Mouse (Mus musculus) midbrain, embryonic 16.5 days (tissue): ENCODE data around the gene Vmn1r125. TPM values are rescaled to one million over a fixed set of nuclear protein-coding genes. Genes with fewer than 3 reads are reported as not detected.
"Not testable (repeated sequence)": the region's sequence is repeated elsewhere in the genome, so short reads cannot be mapped to it uniquely, and the experiment has no call there.

Source experiments
- ATAC-seq: fragments of 200-750 bp; cut with Nextera tagmentation; 2 replicates; pipeline ENCODE4 v1.8.0; 2017; ENCODE audit warnings: moderate TSS enrichment
- H3K27ac ChIP-seq: fragments of 300-500 bp; sonication (generic); 2 replicates; pipeline ENCODE4 v1.5.1; 2014; ENCODE audit warnings: mild to moderate bottlenecking, low read length, mixed read lengths
- H3K27me3 ChIP-seq: fragments of 300-500 bp; sonication (generic); 2 replicates; pipeline ENCODE4 v1.6.1; 2014; ENCODE audit warnings: low read depth, low read length, mixed read lengths; ENCODE audit not compliant: control insufficient read depth, insufficient read depth
- H3K36me3 ChIP-seq: fragments of 300-500 bp; sonication (generic); 2 replicates; pipeline ENCODE4 v1.6.1; 2014; ENCODE audit warnings: mild to moderate bottlenecking, low read length, moderate library complexity, mixed read lengths; ENCODE audit not compliant: control insufficient read depth, insufficient read depth
- H3K4me1 ChIP-seq: fragments of 300-500 bp; sonication (generic); 2 replicates; pipeline ENCODE4 v1.6.1; 2014; ENCODE audit warnings: mild to moderate bottlenecking, low read length, mixed read lengths; ENCODE audit not compliant: control insufficient read depth, insufficient read depth
- H3K4me2 ChIP-seq: fragments of 300-500 bp; sonication (generic); 2 replicates; pipeline ENCODE4 v1.6.1; 2014; ENCODE audit warnings: mild to moderate bottlenecking, low read length, mixed read lengths
- H3K4me3 ChIP-seq: fragments of 300-500 bp; sonication (generic); 2 replicates; pipeline ENCODE4 v1.5.1; 2014; ENCODE audit warnings: low read depth, mild to moderate bottlenecking, low read length, moderate library complexity, mixed read lengths
- H3K9ac ChIP-seq: fragments of 300-500 bp; sonication (generic); 2 replicates; pipeline ENCODE4 v1.6.1; 2014; ENCODE audit warnings: low read depth, low read length, mixed read lengths
- H3K9me3 ChIP-seq: fragments of 300-500 bp; sonication (generic); replicated peaks from 2 replicates; pipeline ENCODE4 v1.6.1; 2014; ENCODE audit warnings: mild to moderate bottlenecking, low read length, mixed read lengths; ENCODE audit not compliant: control insufficient read depth, poor library complexity, severe bottlenecking
- WGBS: fragments of 180-500 bp; shearing (Covaris S2); extraction: QIAGEN DNeasy Blood & Tissue Kit; methylation state at CpG from one replicate; pipeline ENCODE4 v1.1.7; 2014; 5-methylcytosine and 5-hydroxymethylcytosine counted together
- polyA plus RNA-seq: library from polyadenylated mRNA; unstranded; fragments of >200 nt; fragmentation: Nextera tagmentation; extraction: Ambion mirVana; gene quantifications from 2 replicates; pipeline ENCODE4 v1.2.1, GENCODE M21; 2015

The Vmn1r125 gene
- not detected in 2 replicates for polyA plus RNA-seq

- H3K27ac ChIP-seq, H3K9me3 ChIP-seq, H3K36me3 ChIP-seq, ATAC-seq, H3K4me2 ChIP-seq, H3K4me1 ChIP-seq, H3K9ac ChIP-seq, H3K4me3 ChIP-seq, H3K27me3 ChIP-seq: not testable (repeated sequence)
- 67% methylated on average over 3 of the region's 3 CpGs for WGBS
These were observed at the start of gene Vmn1r125 for GRCm38 (mm10) chr7:21271879-21272278. Vmn1r125 (plus strand) TSS chr7:21272179.

- not testable (repeated sequence) for H3K27me3 ChIP-seq, H3K4me3 ChIP-seq, H3K36me3 ChIP-seq, H3K27ac ChIP-seq, H3K9ac ChIP-seq, H3K4me2 ChIP-seq, H3K4me1 ChIP-seq, ATAC-seq, H3K9me3 ChIP-seq
- WGBS, result 74% methylated on average over 4 of the region's 4 CpGs
These were observed 11.5 kb upstream of the Vmn1r125 start, which contains the start of gene Vmn1r124 for GRCm38 (mm10) chr7:21260517-21260916. Vmn1r124 (minus strand) TSS chr7:21260617.

GRCm38 (mm10) chr7:21301367-21301766 is 29.4 kb downstream of the Vmn1r125 start, which contains the start of gene Vmn1r126:
Vmn1r126 (minus strand) TSS chr7:21301467.
- not testable (repeated sequence) for H3K4me1 ChIP-seq, H3K36me3 ChIP-seq, H3K27ac ChIP-seq, H3K9ac ChIP-seq, H3K9me3 ChIP-seq, ATAC-seq, H3K4me3 ChIP-seq, H3K4me2 ChIP-seq, H3K27me3 ChIP-seq
- no CpG with 5 or more reads among the region's 5 CpGs for WGBS

- no CpG with 5 or more reads among the region's 3 CpGs for WGBS
- not testable (repeated sequence) for H3K4me2 ChIP-seq
These were observed 47.8 kb downstream of the Vmn1r125 start, which contains the start of gene Vmn1r127 for GRCm38 (mm10) chr7:21319761-21320160. Vmn1r127 (minus strand) TSS chr7:21319861.

More at GRCm38 (mm10) chr7:21319761-21320160, 47.8 kb downstream of the Vmn1r125 start, which contains the start of gene Vmn1r127:
- H3K4me1 ChIP-seq, H3K27me3 ChIP-seq, H3K4me3 ChIP-seq, H3K27ac ChIP-seq, H3K36me3 ChIP-seq, H3K9me3 ChIP-seq, ATAC-seq, H3K9ac ChIP-seq: not testable (repeated sequence)

Other genes starting within 250 kb of the Vmn1r125 start
- not detected in 2 replicates for gene Vmn1r120, start 218.4 kb upstream of the Vmn1r125 start, polyA plus RNA-seq
- gene Vmn1r121, start 173.7 kb upstream of the Vmn1r125 start, polyA plus RNA-seq, result not detected in 2 replicates
- gene Vmn1r122, start 138.1 kb upstream of the Vmn1r125 start, polyA plus RNA-seq, result not detected in 2 replicates
- not detected in 2 replicates for gene Vmn1r123, start 110.0 kb upstream of the Vmn1r125 start, polyA plus RNA-seq
- gene Gm5157, start 81.8 kb upstream of the Vmn1r125 start, polyA plus RNA-seq, result not detected in 2 replicates
- not detected in 2 replicates for gene Vmn1r124, start 11.6 kb upstream of the Vmn1r125 start, polyA plus RNA-seq
- not detected in 2 replicates for gene Vmn1r126, start 29.3 kb downstream of the Vmn1r125 start, polyA plus RNA-seq
- not detected in 2 replicates for gene Vmn1r127, start 47.7 kb downstream of the Vmn1r125 start, polyA plus RNA-seq
- not detected in 2 replicates for gene Vmn1r128, start 77.2 kb downstream of the Vmn1r125 start, polyA plus RNA-seq
- gene Vmn1r129, start 89.1 kb downstream of the Vmn1r125 start, polyA plus RNA-seq, result not detected in 2 replicates
- gene Gm6882, start 160.6 kb downstream of the Vmn1r125 start, polyA plus RNA-seq, result not detected in 2 replicates
- not detected in 2 replicates for gene Vmn1r130, start 239.6 kb downstream of the Vmn1r125 start, polyA plus RNA-seq